In the genomic region with DNA sequence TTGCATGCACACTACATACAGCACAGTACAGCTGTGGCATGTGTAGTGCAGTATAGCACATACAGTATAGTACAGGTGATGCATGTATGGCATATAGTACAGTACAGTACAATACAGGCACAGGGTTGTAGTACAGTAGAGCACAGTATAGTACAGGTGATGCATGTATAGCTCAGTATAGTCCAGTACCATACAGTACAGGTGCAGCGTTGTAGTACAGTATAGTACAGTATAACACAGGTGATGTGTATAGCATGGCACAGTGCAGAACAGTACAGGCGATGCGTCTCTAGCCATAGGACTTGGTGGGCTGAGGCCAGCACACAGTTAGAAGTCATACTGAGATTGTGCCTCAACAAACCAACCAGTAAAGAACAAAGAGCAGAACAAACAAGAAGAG, we compare ENCODE assay signal across 15 mouse cellular contexts.
"Had no signal": no experiment of that assay in that cellular context is flagged by ENCODE, and none has a peak within 500 bp of the region (broad histone marks: within the 10 kb centered on the region; RNA-seq: fewer than 3 reads in every experiment).

No protein-coding gene starts in this region.

- H3K36me3 ChIP-seq: liver, embryonic 15.5 days; neural tube, embryonic 13.5 days had no signal

- H3K9ac ChIP-seq: liver, embryonic 15.5 days; neural tube, embryonic 13.5 days had no signal

- H3K4me2 ChIP-seq: liver, embryonic 11.5 days; liver, embryonic 15.5 days; neural tube, embryonic 13.5 days had no signal

- H3K9me3 ChIP-seq: limb, embryonic 10.5 days; liver, embryonic 15.5 days; neural tube, embryonic 13.5 days had no signal

- DNase-seq: kidney, adult 18-20 months; kidney, postnatal 10 days; kidney, postnatal 4 days; lung, adult 2 months; lung, postnatal 36 days; right cerebral cortex, adult 18-20 months; right cerebral cortex, postnatal 25 days; thymus, adult 18-20 months; thymus, postnatal 14 days had no signal

- H3K27ac ChIP-seq: layer of hippocampus, adult 2 months; limb, embryonic 10.5 days; liver, embryonic 15.5 days; neural tube, embryonic 13.5 days had no signal

- H3K27me3 ChIP-seq: liver, embryonic 15.5 days; neural tube, embryonic 13.5 days had no signal

- H3K4me3 ChIP-seq: layer of hippocampus, adult 2 months; limb, embryonic 10.5 days; liver, embryonic 15.5 days; neural tube, embryonic 13.5 days had no signal

- ATAC-seq: lung, postnatal 0 days had no signal
